Mouse (Mus musculus): ENCODE results near the gene Olfr1340. TPM values are rescaled to one million over a fixed set of nuclear protein-coding genes. Genes with fewer than 3 reads are reported as not detected.

Olfr1340 gene
- polyA plus RNA-seq, 1 experiment from 2014 or later = not detected

- Histone ChIP-seq H3K4me3 (ENCODE audit: low read depth, low read length) (no peak within 1 kb of the TSS), H3K27me3 (ENCODE audit: control insufficient read depth, insufficient read depth, low read length) (no peaks in the 10 kb centered on the region), H3K27ac (ENCODE audit: low read length) (no peak within 1 kb of the TSS), H3K4me2 (replicated peaks; ENCODE audit: low read depth, low read length) (no peak within 1 kb of the TSS), H3K9ac (replicated peaks; ENCODE audit: low read depth, low read length) (no peak within 1 kb of the TSS), H3K36me3 (ENCODE audit: control insufficient read depth, insufficient read depth, low read length) (no peaks in the 10 kb centered on the region), H3K9me3 (ENCODE audit: control insufficient read depth, low read depth, low read length) (no peaks in the 10 kb centered on the region), H3K4me1 (ENCODE audit: control insufficient read depth, insufficient read depth, low read length) (no peaks in the 10 kb centered on the region)
- WGBS = 90% methylated on average over 1 of the region's 1 CpGs
- no peak for ATAC-seq (ENCODE audit: insufficient number of reproducible peaks, insufficient read depth, low FRiP score, low read depth)
Observed at GRCm38 (mm10) chr4:118731875-118732274, 11.9 kb downstream of the Olfr1340 start, which contains the start of gene Olfr1339. Olfr1339 (plus strand) TSS chr4:118732175.

GRCm38 (mm10) chr4:118739574-118739973 lies 19.6 kb downstream of the Olfr1340 start:
- H3K4me3 ChIP-seq (ENCODE audit: low read depth, low read length) = no peak overlapping the region

GRCm38 (mm10) chr4:118740988-118741698 lies 21.2 kb downstream of the Olfr1340 start:
- 9% methylated on average over 11 of the region's 11 CpGs for WGBS
- H3K4me2 ChIP-seq (replicated peaks; ENCODE audit: low read depth, low read length) = no peak overlapping the region
- H3K27ac ChIP-seq (ENCODE audit: low read length) = no peak overlapping the region
- no peak for ATAC-seq (ENCODE audit: insufficient number of reproducible peaks, insufficient read depth, low FRiP score, low read depth)
- H3K9me3 ChIP-seq (ENCODE audit: control insufficient read depth, low read depth, low read length) = no peaks in the 10 kb centered on the region; the same call in 1 of the 2 replicates
- H3K4me1 ChIP-seq (ENCODE audit: control insufficient read depth, insufficient read depth, low read length) = no peaks in the 10 kb centered on the region
- H3K36me3 ChIP-seq (ENCODE audit: control insufficient read depth, insufficient read depth, low read length) = no peaks in the 10 kb centered on the region
- no peaks in the 10 kb centered on the region for H3K27me3 ChIP-seq (ENCODE audit: control insufficient read depth, insufficient read depth, low read length)
- H3K9ac ChIP-seq (replicated peaks; ENCODE audit: low read depth, low read length) = no peak overlapping the region
- no peak overlapping the region for H3K4me3 ChIP-seq (ENCODE audit: low read depth, low read length)

More at GRCm38 (mm10) chr4:118739574-118739973, 19.6 kb downstream of the Olfr1340 start:
- Histone ChIP-seq H3K9ac (replicated peaks; ENCODE audit: low read depth, low read length) (no peak overlapping the region), H3K36me3 (ENCODE audit: control insufficient read depth, insufficient read depth, low read length) (no peaks in the 10 kb centered on the region), H3K27ac (ENCODE audit: low read length) (no peak overlapping the region), H3K4me1 (ENCODE audit: control insufficient read depth, insufficient read depth, low read length) (no peaks in the 10 kb centered on the region), H3K27me3 (ENCODE audit: control insufficient read depth, insufficient read depth, low read length) (no peaks in the 10 kb centered on the region), H3K9me3 (ENCODE audit: control insufficient read depth, low read depth, low read length) (no peaks in the 10 kb centered on the region), H3K4me2 (replicated peaks; ENCODE audit: low read depth, low read length) (no peak overlapping the region)
- WGBS = 70% methylated on average over 3 of the region's 3 CpGs
- ATAC-seq (ENCODE audit: insufficient number of reproducible peaks, insufficient read depth, low FRiP score, low read depth) = no peak

- H3K4me2 ChIP-seq (replicated peaks; ENCODE audit: low read depth, low read length) = no peak overlapping the region
- 13% methylated on average over 16 of the region's 16 CpGs for WGBS
Observed at GRCm38 (mm10) chr4:118741881-118742280, 21.9 kb downstream of the Olfr1340 start.

GRCm38 (mm10) chr4:118758637-118759036 lies 38.7 kb downstream of the Olfr1340 start, which contains the start of gene Olfr1338:
Olfr1338 (minus strand) TSS chr4:118758737.
- ATAC-seq (ENCODE audit: insufficient number of reproducible peaks, insufficient read depth, low FRiP score, low read depth) = no peak
- H3K27me3 ChIP-seq (ENCODE audit: control insufficient read depth, insufficient read depth, low read length) = no peaks in the 10 kb centered on the region
- no peaks in the 10 kb centered on the region for H3K4me1 ChIP-seq (ENCODE audit: control insufficient read depth, insufficient read depth, low read length)
- 73% methylated on average over 1 of the region's 1 CpGs for WGBS
- H3K27ac ChIP-seq (ENCODE audit: low read length) = no peak within 1 kb of the TSS
- no peak within 1 kb of the TSS for H3K9ac ChIP-seq (replicated peaks; ENCODE audit: low read depth, low read length)
- H3K4me3 ChIP-seq (ENCODE audit: low read depth, low read length) = no peak within 1 kb of the TSS
- no peak within 1 kb of the TSS for H3K4me2 ChIP-seq (replicated peaks; ENCODE audit: low read depth, low read length)
- H3K9me3 ChIP-seq (ENCODE audit: control insufficient read depth, low read depth, low read length) = no peaks in the 10 kb centered on the region
- H3K36me3 ChIP-seq (ENCODE audit: control insufficient read depth, insufficient read depth, low read length) = no peaks in the 10 kb centered on the region

More at GRCm38 (mm10) chr4:118741881-118742280, 21.9 kb downstream of the Olfr1340 start:
- no peaks in the 10 kb centered on the region for H3K4me1 ChIP-seq (ENCODE audit: control insufficient read depth, insufficient read depth, low read length)
- H3K36me3 ChIP-seq (ENCODE audit: control insufficient read depth, insufficient read depth, low read length) = no peaks in the 10 kb centered on the region
- no peaks in the 10 kb centered on the region for H3K27me3 ChIP-seq (ENCODE audit: control insufficient read depth, insufficient read depth, low read length)
- no peak for ATAC-seq (ENCODE audit: insufficient number of reproducible peaks, insufficient read depth, low FRiP score, low read depth)
- H3K9me3 ChIP-seq (ENCODE audit: control insufficient read depth, low read depth, low read length) = no peaks in the 10 kb centered on the region; the same call in 1 of the 2 replicates
- H3K4me3 ChIP-seq (ENCODE audit: low read depth, low read length) = no peak overlapping the region
- H3K27ac ChIP-seq (ENCODE audit: low read length) = no peak overlapping the region
- no peak overlapping the region for H3K9ac ChIP-seq (replicated peaks; ENCODE audit: low read depth, low read length)

Other genes with a start within 250 kb of the Olfr1340 start
- gene Tie1, start 230.1 kb upstream of the Olfr1340 start, polyA plus RNA-seq (2014; fragmentation: Nextera tagmentation; extraction: Ambion mirVana) = 16.4 and 18.5 TPM in 2 replicates
- gene 2610528J11Rik, start 193.1 kb upstream of the Olfr1340 start, polyA plus RNA-seq (2014; fragmentation: Nextera tagmentation; extraction: Ambion mirVana) = 17.9 and 18.3 TPM in 2 replicates
- gene Tmem125, start 176.1 kb upstream of the Olfr1340 start, polyA plus RNA-seq (2014; fragmentation: Nextera tagmentation; extraction: Ambion mirVana) = 5.0 and 6.5 TPM in 2 replicates
- 0.19 and 0.20 TPM in 2 replicates for gene Cfap57, start 99.4 kb upstream of the Olfr1340 start, polyA plus RNA-seq (2014; fragmentation: Nextera tagmentation; extraction: Ambion mirVana)
- gene Ebna1bp2, start 99.3 kb upstream of the Olfr1340 start, polyA plus RNA-seq (2014; fragmentation: Nextera tagmentation; extraction: Ambion mirVana) = 137 and 147 TPM in 2 replicates
- gene Olfr62, start 61.2 kb upstream of the Olfr1340 start, polyA plus RNA-seq (2014; fragmentation: Nextera tagmentation; extraction: Ambion mirVana) = not detected in 2 replicates
- gene Olfr1342, start 27.4 kb upstream of the Olfr1340 start, polyA plus RNA-seq (2014; fragmentation: Nextera tagmentation; extraction: Ambion mirVana) = not detected in 2 replicates
- not detected in 2 replicates for gene Olfr1341, start 16.6 kb upstream of the Olfr1340 start, polyA plus RNA-seq (2014; fragmentation: Nextera tagmentation; extraction: Ambion mirVana)
- gene Olfr1339, start 12.0 kb downstream of the Olfr1340 start, polyA plus RNA-seq (2014; fragmentation: Nextera tagmentation; extraction: Ambion mirVana) = not detected in 2 replicates
- not detected in 2 replicates for gene Olfr1338, start 38.6 kb downstream of the Olfr1340 start, polyA plus RNA-seq (2014; fragmentation: Nextera tagmentation; extraction: Ambion mirVana)
- not detected in 2 replicates for gene Olfr1337, start 62.4 kb downstream of the Olfr1340 start, polyA plus RNA-seq (2014; fragmentation: Nextera tagmentation; extraction: Ambion mirVana)
- gene Olfr1335, start 89.8 kb downstream of the Olfr1340 start, polyA plus RNA-seq (2014; fragmentation: Nextera tagmentation; extraction: Ambion mirVana) = not detected in 2 replicates
- not detected in 2 replicates for gene Olfr1333, start 116.1 kb downstream of the Olfr1340 start, polyA plus RNA-seq (2014; fragmentation: Nextera tagmentation; extraction: Ambion mirVana)
- gene Olfr1331, start 144.5 kb downstream of the Olfr1340 start, polyA plus RNA-seq (2014; fragmentation: Nextera tagmentation; extraction: Ambion mirVana) = not detected in 2 replicates
- not detected in 2 replicates for gene Olfr1330, start 168.5 kb downstream of the Olfr1340 start, polyA plus RNA-seq (2014; fragmentation: Nextera tagmentation; extraction: Ambion mirVana)
- gene Olfr1329, start 197.3 kb downstream of the Olfr1340 start, polyA plus RNA-seq (2014; fragmentation: Nextera tagmentation; extraction: Ambion mirVana) = not detected in 2 replicates
- gene Olfr1328, start 218.5 kb downstream of the Olfr1340 start, polyA plus RNA-seq (2014; fragmentation: Nextera tagmentation; extraction: Ambion mirVana) = not detected in 2 replicates
- not detected in 2 replicates for gene Lao1, start 241.4 kb downstream of the Olfr1340 start, polyA plus RNA-seq (2014; fragmentation: Nextera tagmentation; extraction: Ambion mirVana)

All from stomach, embryonic 14.5 days (tissue).